Mouse (Mus musculus) limb, embryonic 14.5 days (tissue): ENCODE results near the gene Eci3. TPM values are rescaled to one million over a fixed set of nuclear protein-coding genes. Genes with fewer than 3 reads are reported as not detected.
"Not testable (repeated sequence)": the region's sequence is repeated elsewhere in the genome, so short reads cannot be mapped to it uniquely, and the experiment has no call there.

Experiments
- ATAC-seq: fragments of 200-750 bp; cut with Nextera tagmentation; 2 replicates; pipeline ENCODE4 v1.8.0; 2017; ENCODE audit warnings: low read depth, moderate number of reproducible peaks, moderate TSS enrichment; ENCODE audit not compliant: low FRiP score
- DNase-seq: peaks from one replicate; pipeline ENCODE4 v3.0.0-alpha.2; 2015; ENCODE audit warnings: low spot score
- H3K27ac ChIP-seq: fragments of 300-500 bp; sonication (generic); replicated peaks from 2 replicates; pipeline ENCODE4 v1.5.1; 2014; ENCODE audit warnings: low read depth, mild to moderate bottlenecking, low read length, moderate library complexity, mixed read lengths
- H3K27me3 ChIP-seq: fragments of 300-500 bp; sonication (generic); 2 replicates; pipeline ENCODE4 v1.6.1; 2014; ENCODE audit warnings: low read length, mixed read lengths; ENCODE audit not compliant: control insufficient read depth, insufficient read depth
- H3K36me3 ChIP-seq: fragments of 300-500 bp; sonication (generic); 2 replicates; pipeline ENCODE4 v1.6.1; 2014; ENCODE audit warnings: mild to moderate bottlenecking, low read length, moderate library complexity, mixed read lengths; ENCODE audit not compliant: control insufficient read depth, insufficient read depth
- H3K4me1 ChIP-seq: fragments of 300-500 bp; sonication (generic); 2 replicates; pipeline ENCODE4 v1.6.1; 2014; ENCODE audit warnings: antibody characterized with exemption, low read length, mixed read lengths; ENCODE audit not compliant: control insufficient read depth, insufficient read depth
- H3K4me2 ChIP-seq: fragments of 300-500 bp; sonication (generic); replicated peaks from 2 replicates; pipeline ENCODE4 v1.6.1; 2014; ENCODE audit warnings: low read depth, mild to moderate bottlenecking, low read length, moderate library complexity; ENCODE audit not compliant: severe bottlenecking
- H3K4me3 ChIP-seq: fragments of 300-500 bp; sonication (generic); replicated peaks from 2 replicates; pipeline ENCODE4 v1.5.1; 2014; ENCODE audit warnings: low read length
- H3K9ac ChIP-seq: fragments of 300-500 bp; sonication (generic); 2 replicates; pipeline ENCODE4 v1.6.1; 2014; ENCODE audit warnings: mild to moderate bottlenecking, low read depth, low read length, moderate library complexity; ENCODE audit not compliant: severe bottlenecking
- H3K9me3 ChIP-seq: fragments of 300-500 bp; sonication (generic); 2 replicates; pipeline ENCODE4 v1.6.1; 2016; ENCODE audit warnings: low read length; ENCODE audit not compliant: control insufficient read depth
- POLR2A ChIP-seq: fragments of 200-500 bp; IDR thresholded peaks from 2 replicates; pipeline ENCODE4 v1.8.0; 2012; ENCODE audit warnings: inconsistent platforms, mild to moderate bottlenecking, moderate library complexity, borderline replicate concordance; ENCODE audit not compliant: insufficient read depth, insufficient read length; ENCODE audit errors: extremely low read depth
- WGBS: fragments of 180-500 bp; shearing (Covaris S2); extraction: QIAGEN DNeasy Blood & Tissue Kit; methylation state at CpG from one replicate; pipeline ENCODE4 v1.1.7; 2014; 5-methylcytosine and 5-hydroxymethylcytosine counted together
- polyA plus RNA-seq, 2 experiments: library from polyadenylated mRNA; depleted of rRNA in 1 of 2; stranded (reverse) in 1 of 2; unstranded in 1 of 2; fragments of >200 nt; fragmentation: Nextera tagmentation in 1 of 2; extraction: Ambion mirVana in 1 of 2; gene quantifications; 2 replicates each; pipeline versions ENCODE4 v1.2.1 to v1.2.3; 2012 to 2014

Gene Eci3
- polyA plus RNA-seq, 2 experiments = 0.94 to 1.2 TPM

GRCm38 (mm10) chr13:34991581-34992273, 28.1 kb upstream of the Eci3 start:
- no peak for TF ChIP-seq POLR2A
- H3K4me2 ChIP-seq = no peak overlapping the region
- WGBS = 68% methylated on average over 4 of the region's 4 CpGs

GRCm38 (mm10) chr13:34983479-34983878, 19.9 kb upstream of the Eci3 start:
- 100% methylated on average over 1 of the region's 1 CpGs for WGBS
- H3K9me3 ChIP-seq, H3K27me3 ChIP-seq: not testable (repeated sequence)

More at GRCm38 (mm10) chr13:34991581-34992273, 28.1 kb upstream of the Eci3 start:
- Histone ChIP-seq H3K9ac (no peak overlapping the region), H3K4me3 (no peak overlapping the region), H3K27me3 (no peaks in the 10 kb centered on the region), H3K27ac (no peak overlapping the region), H3K9me3 (no peaks in the 10 kb centered on the region), H3K4me1 (peaks cover 14% of the 10 kb centered on the region), H3K36me3 (peaks cover 37% of the 10 kb centered on the region)
- DNase-seq (no peak), ATAC-seq (no peak)

GRCm38 (mm10) chr13:34978635-34979034, 15.0 kb upstream of the Eci3 start:
- not testable (repeated sequence) for H3K4me1 ChIP-seq, H3K4me3 ChIP-seq, H3K9ac ChIP-seq, H3K27ac ChIP-seq, H3K27me3 ChIP-seq, H3K4me2 ChIP-seq, ATAC-seq, H3K9me3 ChIP-seq, DNase-seq
- WGBS = 81% methylated on average over 5 of the region's 5 CpGs
- H3K36me3 ChIP-seq = peaks cover 62% of the 10 kb centered on the region

More at GRCm38 (mm10) chr13:34983479-34983878, 19.9 kb upstream of the Eci3 start:
- H3K4me3 ChIP-seq, H3K9ac ChIP-seq, H3K4me2 ChIP-seq, H3K27ac ChIP-seq, H3K4me1 ChIP-seq, DNase-seq, ATAC-seq: not testable (repeated sequence)
- peaks cover 87% of the 10 kb centered on the region for H3K36me3 ChIP-seq

- ATAC-seq = no peak
- no peaks in the 10 kb centered on the region for H3K9me3 ChIP-seq
- no peak overlapping the region for H3K4me2 ChIP-seq
- no peaks in the 10 kb centered on the region for H3K4me1 ChIP-seq
- H3K27me3 ChIP-seq = no peaks in the 10 kb centered on the region
- H3K4me3 ChIP-seq = no peak overlapping the region
- H3K27ac ChIP-seq = no peak overlapping the region
- WGBS = 88% methylated on average over 3 of the region's 3 CpGs
- DNase-seq = no peak
- H3K9ac ChIP-seq = no peak overlapping the region
- peaks cover 58% of the 10 kb centered on the region for H3K36me3 ChIP-seq
- no peak for TF ChIP-seq POLR2A
Observed at GRCm38 (mm10) chr13:34977410-34977809, 13.8 kb upstream of the Eci3 start.

GRCm38 (mm10) chr13:34976116-34976515, 12.5 kb upstream of the Eci3 start:
- TF ChIP-seq POLR2A = no peak
- Histone ChIP-seq H3K27me3 (no peaks in the 10 kb centered on the region), H3K4me1 (no peaks in the 10 kb centered on the region), H3K4me2 (no peak overlapping the region), H3K9me3 (no peaks in the 10 kb centered on the region), H3K4me3 (no peak overlapping the region), H3K9ac (no peak overlapping the region), H3K36me3 (peaks cover 46% of the 10 kb centered on the region), H3K27ac (no peak overlapping the region)
- ATAC-seq (no peak), DNase-seq (no peak)
- 92% methylated on average over 4 of the region's 4 CpGs for WGBS

GRCm38 (mm10) chr13:34973770-34974169, 10.2 kb upstream of the Eci3 start:
- DNase-seq (no peak), ATAC-seq (no peak)
- no peak overlapping the region for H3K27ac ChIP-seq
- H3K9me3 ChIP-seq = no peaks in the 10 kb centered on the region
- TF ChIP-seq POLR2A = no peak
- H3K27me3 ChIP-seq = no peaks in the 10 kb centered on the region
- H3K9ac ChIP-seq = no peak overlapping the region
- no peaks in the 10 kb centered on the region for H3K4me1 ChIP-seq
- H3K36me3 ChIP-seq = peaks cover 23% of the 10 kb centered on the region
- WGBS = 65% methylated on average over 1 of the region's 1 CpGs
- H3K4me3 ChIP-seq = no peak overlapping the region
- H3K4me2 ChIP-seq = no peak overlapping the region
